Comparison of ENCODE assay signal across 16 mouse cellular contexts in genomic region chr13:36190577-36190976, GRCm38 (mm10).
DNase-seq lines count a peak whose midpoint lies in the region; ATAC-seq and TF ChIP-seq lines count a peak whose summit lies in the region.
"Had no signal": no experiment of that assay in that cellular context is flagged by ENCODE, and none has a peak within 500 bp of the region (broad histone marks: within the 10 kb centered on the region; RNA-seq: fewer than 3 reads in every experiment).

No protein-coding gene starts in this region.

- no peaks in the 10 kb centered on the region for H3K4me1 ChIP-seq in ES-E14 (ENCODE audit: control insufficient read depth in 2 of 2, insufficient read depth in 2 of 2, low read length in 2 of 2, poor library complexity in 1 of 2)
- H3K4me1 ChIP-seq: forebrain, embryonic 10.5 days; lung, embryonic 15.5 days had no signal

- ATAC-seq in common myeloid progenitor, adult 5-6 weeks (replicated peaks; ENCODE audit: low read depth, poor library complexity, severe bottlenecking): peak; percentile 89; the same call in 1 of the 2 replicates
- peak; percentile 96 for ATAC-seq in megakaryocyte progenitor cell, adult 5-6 weeks (replicated peaks; ENCODE audit: poor library complexity)

- H3K9me3 ChIP-seq in ES-E14 (ENCODE audit: control insufficient read depth, insufficient read depth, low read depth, low read length): no peaks in the 10 kb centered on the region
- H3K9me3 ChIP-seq: forebrain, embryonic 10.5 days; hindbrain, embryonic 10.5 days; lung, embryonic 15.5 days had no signal

- H3K36me3 ChIP-seq in ES-E14 (ENCODE audit: control insufficient read depth, insufficient read depth, low read length, poor library complexity, severe bottlenecking): no peaks in the 10 kb centered on the region
- H3K36me3 ChIP-seq: forebrain, embryonic 10.5 days; hindbrain, embryonic 10.5 days; lung, embryonic 15.5 days had no signal

- no peak overlapping the region for H3K4me3 ChIP-seq in ES-E14 (ENCODE audit: insufficient read depth in 1 of 2, low read depth in 1 of 2, low read length in 2 of 2, poor library complexity in 1 of 2, severe bottlenecking in 1 of 2)
- H3K4me3 ChIP-seq: forebrain, embryonic 10.5 days; hindbrain, embryonic 10.5 days; lung, embryonic 15.5 days had no signal

- peak; percentile 7 to 20 for DNase-seq in heart, postnatal 10 days
- no peak for DNase-seq in heart, adult 8-10 months (ENCODE audit: low spot score)
- no peak for DNase-seq in ES-E14 (ENCODE audit: low read depth, low spot score)
- no peak for DNase-seq in cerebellum, adult 11 months
- DNase-seq in layer of hippocampus, adult 8-10 months (ENCODE audit: low spot score in 2 of 2): no peak
- no peak for DNase-seq in frontal cortex, postnatal 10 days (ENCODE audit: low spot score in 2 of 2)
- DNase-seq: heart, adult 18-20 months; kidney, adult 8-10 months; left cerebral cortex, postnatal 4 days; midbrain, embryonic 14.5 days; spleen, adult 18-20 months had no signal

- H3K27ac ChIP-seq in ES-E14 (ENCODE audit: insufficient read depth, low read depth, low read length, poor library complexity, severe bottlenecking): no peak overlapping the region
- H3K27ac ChIP-seq: forebrain, embryonic 10.5 days; hindbrain, embryonic 10.5 days; lung, embryonic 15.5 days had no signal

- H3K9ac ChIP-seq in ES-E14 (ENCODE audit: insufficient read depth, low read depth, low read length, poor library complexity, severe bottlenecking): no peak overlapping the region
- H3K9ac ChIP-seq: lung, embryonic 15.5 days had no signal

- intact Hi-C loops in heart, postnatal 10 days (cut with DNase I): no loop called here

- in situ Hi-C loops in ES-E14 (cut with MboI; ENCODE audit: low sequenced_read_pairs in 2 of 2, unreplicated experiment in 2 of 2): no loop called here

TF ChIP-seq in ES-E14, 5 proteins besides CTCF, POLR2A, EP300 and RAD21:
- peak; percentile 77 for TF ChIP-seq MAFK (IDR thresholded peaks at IDR 0.05; ENCODE audit: insufficient read depth, low read depth, low read length)
- no peak for TF ChIP-seq ZNF384 (IDR thresholded peaks at IDR 0.05; ENCODE audit: low read depth, low read length)
- no peak for TF ChIP-seq ZC3H11A (IDR thresholded peaks at IDR 0.05; ENCODE audit: borderline replicate concordance, low read depth, low read length)
- no peak for TF ChIP-seq CHD2 (IDR thresholded peaks at IDR 0.05; ENCODE audit: low read depth, low read length)
- TF ChIP-seq HCFC1 (IDR thresholded peaks at IDR 0.05; ENCODE audit: borderline replicate concordance, insufficient read depth, low read length): no peak

Comparison
In these comparisons a context has a peak if more than half of its experiments do, and no peak if none do; other contexts are left out.
1. DNase-seq: peak in heart, postnatal 10 days (2 of 2); none in heart, adult 8-10 months (single experiment), ES-E14 (single experiment), cerebellum, adult 11 months (single experiment), layer of hippocampus, adult 8-10 months (0 of 2) and frontal cortex, postnatal 10 days (0 of 2).